ENCODE assay signal across 27 mouse cellular contexts in the genomic region with DNA sequence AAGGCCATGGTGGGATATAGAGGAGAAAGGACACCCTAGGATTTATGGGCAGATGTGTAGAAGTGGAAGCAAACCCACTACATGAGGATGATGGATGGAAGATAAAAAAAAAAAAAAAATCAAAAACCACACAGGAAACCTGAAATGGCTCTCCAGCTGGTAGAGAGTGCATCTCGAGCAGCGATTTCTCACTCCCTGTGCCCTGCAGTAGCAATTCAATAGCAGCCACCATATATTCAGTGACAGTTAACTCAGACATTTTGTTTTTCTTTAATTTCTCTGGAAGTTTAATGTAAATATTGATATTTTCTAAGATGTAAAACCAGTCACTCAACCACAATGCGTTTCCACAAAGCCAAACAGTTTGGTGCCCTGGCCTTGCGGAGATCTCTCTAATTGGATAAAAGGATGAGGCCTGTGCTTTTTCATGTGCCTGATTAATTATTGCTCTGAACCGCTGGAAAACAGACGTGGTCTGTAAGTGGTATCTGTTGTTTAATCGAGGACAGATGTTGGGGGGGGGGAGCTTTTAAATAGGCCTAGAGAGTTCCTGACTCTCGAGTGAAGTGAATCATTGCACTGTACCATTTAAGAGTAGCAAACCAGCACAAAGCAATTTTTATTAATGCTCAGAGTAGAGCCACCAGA.
DNase-seq lines count a peak whose midpoint lies in the region; ATAC-seq lines count a peak whose summit lies in the region.
"Had no signal": no experiment of that assay in that cellular context is flagged by ENCODE, and none has a peak within 500 bp of the region (broad histone marks: within the 10 kb centered on the region; RNA-seq: fewer than 3 reads in every experiment).

No protein-coding gene starts in this region.

- H3K36me3 ChIP-seq in kidney, embryonic 15.5 days: no peaks in the 10 kb centered on the region
- no peaks in the 10 kb centered on the region for H3K36me3 ChIP-seq in embryonic facial prominence, embryonic 10.5 days (replicated peaks)
- H3K36me3 ChIP-seq in limb, embryonic 10.5 days: no peaks in the 10 kb centered on the region
- H3K36me3 ChIP-seq: heart, embryonic 12.5 days; lung, embryonic 15.5 days; midbrain, embryonic 10.5 days; midbrain, embryonic 15.5 days; neural tube, embryonic 15.5 days had no signal

- H3K4me3 ChIP-seq in kidney, embryonic 15.5 days (replicated peaks): no peak overlapping the region
- no peak overlapping the region for H3K4me3 ChIP-seq in embryonic facial prominence, embryonic 10.5 days
- H3K4me3 ChIP-seq in limb, embryonic 10.5 days: no peak overlapping the region
- H3K4me3 ChIP-seq: forebrain, embryonic 13.5 days; heart, adult 2 months; heart, embryonic 12.5 days; lung, embryonic 15.5 days; midbrain, embryonic 10.5 days; midbrain, embryonic 15.5 days; neural tube, embryonic 15.5 days had no signal

- WGBS in kidney, embryonic 15.5 days: 28% methylated on average over 8 of the region's 8 CpGs
- 48% methylated on average over 8 of the region's 8 CpGs for WGBS in embryonic facial prominence, embryonic 10.5 days
- 22% methylated on average over 8 of the region's 8 CpGs for WGBS in limb, embryonic 10.5 days

- no peak for DNase-seq in kidney, adult 18-20 months
- peak; percentile 82 for DNase-seq in MN1 (ENCODE audit: low spot score)
- peak; percentile 31 for DNase-seq in embryonic facial prominence, embryonic 10.5 days (ENCODE audit: low spot score)
- DNase-seq in limb, embryonic 10.5 days (ENCODE audit: low spot score): peak; percentile 35
- no peak for DNase-seq in ovary, postnatal 36 days (ENCODE audit: low spot score)
- DNase-seq: adrenal gland, adult 2 months; adrenal gland, postnatal 36 days; B cell, adult 2 months; cerebellum, adult 2 months; cerebellum, postnatal 14 days; gastrocnemius, postnatal 25 days; heart, adult 2 months; heart, postnatal 4 days; kidney, adult 8-10 months; kidney, postnatal 36 days; liver; right cerebral cortex, postnatal 4 days had no signal

- peak; percentile 63 for ATAC-seq in kidney, embryonic 15.5 days (replicated peaks; ENCODE audit: low FRiP score)
- ATAC-seq: activated CD4-positive, CD25-positive, alpha-beta regulatory T cell, adult 4 months; forebrain, embryonic 13.5 days; midbrain, embryonic 15.5 days had no signal

- no peak overlapping the region for H3K4me2 ChIP-seq in kidney, embryonic 15.5 days
- H3K4me2 ChIP-seq: forebrain, embryonic 13.5 days; heart, embryonic 12.5 days; hindbrain, embryonic 14.5 days; lung, embryonic 15.5 days; midbrain, embryonic 15.5 days; neural tube, embryonic 15.5 days had no signal

- H3K4me1 ChIP-seq in kidney, embryonic 15.5 days: peaks cover 35% of the 10 kb centered on the region
- peaks cover 15% of the 10 kb centered on the region for H3K4me1 ChIP-seq in embryonic facial prominence, embryonic 10.5 days
- peaks cover 32% of the 10 kb centered on the region for H3K4me1 ChIP-seq in limb, embryonic 10.5 days
- H3K4me1 ChIP-seq: forebrain, embryonic 13.5 days; heart, embryonic 12.5 days; midbrain, embryonic 10.5 days; midbrain, embryonic 15.5 days; neural tube, embryonic 15.5 days had no signal

- H3K27ac ChIP-seq in kidney, embryonic 15.5 days: peak overlapping the region; percentile 63
- H3K27ac ChIP-seq in embryonic facial prominence, embryonic 10.5 days (replicated peaks): no peak overlapping the region
- H3K27ac ChIP-seq in limb, embryonic 10.5 days: no peak overlapping the region
- H3K27ac ChIP-seq: forebrain, embryonic 13.5 days; heart, adult 2 months; hindbrain, embryonic 14.5 days; liver, embryonic 14.5 days; lung, embryonic 15.5 days; midbrain, embryonic 10.5 days; midbrain, embryonic 15.5 days; neural tube, embryonic 15.5 days had no signal

- no peaks in the 10 kb centered on the region for H3K27me3 ChIP-seq in kidney, embryonic 15.5 days
- 0 out of 2 replicates have a peak, but pooled peaks cover 3% of the 10 kb centered on the region for H3K27me3 ChIP-seq in embryonic facial prominence, embryonic 10.5 days (replicated peaks; ENCODE audit: low read depth, poor library complexity, severe bottlenecking)
- peaks cover 5% of the 10 kb centered on the region; the same call in 1 of the 2 replicates for H3K27me3 ChIP-seq in limb, embryonic 10.5 days (ENCODE audit: low read depth, poor library complexity, severe bottlenecking)
- H3K27me3 ChIP-seq: forebrain, embryonic 13.5 days; heart, embryonic 12.5 days; lung, embryonic 15.5 days; neural tube, embryonic 15.5 days had no signal

- H3K9ac ChIP-seq in kidney, embryonic 15.5 days: no peak overlapping the region
- H3K9ac ChIP-seq: forebrain, embryonic 13.5 days; heart, embryonic 12.5 days; hindbrain, embryonic 14.5 days; liver, embryonic 14.5 days; lung, embryonic 15.5 days; midbrain, embryonic 15.5 days; neural tube, embryonic 15.5 days had no signal

- no peaks in the 10 kb centered on the region for H3K9me3 ChIP-seq in kidney, embryonic 15.5 days (replicated peaks)
- no peaks in the 10 kb centered on the region for H3K9me3 ChIP-seq in embryonic facial prominence, embryonic 10.5 days
- H3K9me3 ChIP-seq in limb, embryonic 10.5 days (replicated peaks): no peaks in the 10 kb centered on the region
- H3K9me3 ChIP-seq: forebrain, embryonic 13.5 days; heart, embryonic 12.5 days; lung, embryonic 15.5 days; midbrain, embryonic 10.5 days; midbrain, embryonic 15.5 days; neural tube, embryonic 15.5 days had no signal

Comparison
In these comparisons a context has a peak if more than half of its experiments do, and no peak if none do; other contexts are left out.
1. DNase-seq: peak in MN1 (single experiment), embryonic facial prominence, embryonic 10.5 days (single experiment) and limb, embryonic 10.5 days (single experiment); none in kidney, adult 18-20 months (single experiment) and ovary, postnatal 36 days (single experiment).